Mouse (Mus musculus): ENCODE results near the gene Myo10. TPM values are rescaled to one million over a fixed set of nuclear protein-coding genes. Genes with fewer than 3 reads are reported as not detected.

The Myo10 gene
- polyA plus RNA-seq, 1 experiment from 2014 or later: 24.4 TPM

DNA sequence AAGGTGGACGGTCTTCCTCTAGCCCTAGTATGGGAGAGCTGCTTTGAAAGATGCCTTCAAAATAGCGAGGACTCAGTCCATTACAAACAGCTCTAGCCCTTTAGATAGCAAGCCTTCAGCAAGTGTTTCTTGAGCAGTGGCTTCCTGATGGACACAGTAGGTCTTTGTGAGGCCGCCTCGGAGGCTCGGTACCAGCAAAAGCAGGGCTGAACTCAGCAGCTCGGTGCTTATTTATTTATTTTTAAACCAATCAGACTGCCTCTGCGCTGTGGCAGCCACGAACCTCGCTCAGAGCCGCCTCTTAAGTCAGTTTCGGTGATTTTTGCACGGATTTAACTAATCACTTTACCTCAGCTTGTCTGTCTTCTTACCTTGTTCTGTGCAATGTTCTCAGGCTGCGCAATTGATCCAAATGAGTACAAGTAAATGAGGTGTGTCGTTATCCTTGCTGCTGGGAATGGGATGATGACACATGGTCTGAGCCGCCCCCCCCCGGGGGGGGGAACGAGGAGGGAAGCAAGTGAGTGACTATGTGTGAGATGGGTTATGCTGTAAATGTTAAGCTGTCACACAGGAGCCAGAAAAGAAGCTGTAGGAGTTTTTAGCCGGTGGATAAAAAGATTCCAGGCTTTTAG, 232.1 kb downstream of the Myo10 start:
- Histone ChIP-seq H3K27me3 (ENCODE audit: control insufficient read depth, insufficient read depth, low read length) (no peaks in the 10 kb centered on the region), H3K4me2 (replicated peaks) (no peak overlapping the region), H3K36me3 (replicated peaks; ENCODE audit: control insufficient read depth, insufficient read depth) (no peaks in the 10 kb centered on the region), H3K4me1 (replicated peaks; ENCODE audit: control insufficient read depth, insufficient read depth, low read length) (no peaks in the 10 kb centered on the region), H3K9me3 (ENCODE audit: control insufficient read depth, low read length) (no peaks in the 10 kb centered on the region), H3K4me3 (replicated peaks; ENCODE audit: low read length) (no peak overlapping the region), H3K27ac (no peak overlapping the region), H3K9ac (no peak overlapping the region)
- DNase-seq (ENCODE audit: low spot score) (no peak), ATAC-seq (ENCODE audit: low FRiP score) (0 out of 2 replicates have a peak, but pooled peaks have one; percentile 21)
- 75% methylated on average over 18 of the region's 18 CpGs for WGBS

DNA sequence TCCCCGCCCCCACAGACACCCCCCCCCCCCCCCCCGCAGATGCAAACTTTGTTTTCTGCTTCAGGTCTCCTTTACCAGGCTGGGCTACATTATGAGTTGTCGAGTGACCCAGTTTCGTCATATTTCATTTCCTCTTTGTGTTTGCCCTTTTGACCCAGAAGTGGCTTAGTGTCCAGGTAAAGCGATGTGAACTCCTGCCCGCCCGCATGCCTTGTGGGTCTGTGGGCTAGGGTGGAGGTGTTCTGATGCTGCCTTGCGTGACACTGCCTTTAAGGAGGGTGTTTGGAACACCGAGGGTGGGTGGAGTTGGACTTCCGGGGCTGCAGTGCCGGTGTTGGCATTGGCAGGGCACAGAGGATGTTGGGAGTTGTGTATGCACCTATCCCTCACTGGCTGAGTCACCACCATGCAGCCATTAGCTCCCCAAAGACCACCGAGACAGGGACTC, 236.3 kb downstream of the Myo10 start:
- no peaks in the 10 kb centered on the region for H3K27me3 ChIP-seq (ENCODE audit: control insufficient read depth, insufficient read depth, low read length)
- H3K27ac ChIP-seq: no peak overlapping the region
- H3K9me3 ChIP-seq (ENCODE audit: control insufficient read depth, low read length): no peaks in the 10 kb centered on the region
- DNase-seq (ENCODE audit: low spot score) (no peak), ATAC-seq (ENCODE audit: low FRiP score) (no peak)
- no peaks in the 10 kb centered on the region for H3K4me1 ChIP-seq (replicated peaks; ENCODE audit: control insufficient read depth, insufficient read depth, low read length)
- no peak overlapping the region for H3K4me2 ChIP-seq (replicated peaks)
- no peaks in the 10 kb centered on the region for H3K36me3 ChIP-seq (replicated peaks; ENCODE audit: control insufficient read depth, insufficient read depth)
- H3K4me3 ChIP-seq (replicated peaks; ENCODE audit: low read length): no peak overlapping the region
- 67% methylated on average over 12 of the region's 12 CpGs for WGBS
- H3K9ac ChIP-seq: no peak overlapping the region

DNA sequence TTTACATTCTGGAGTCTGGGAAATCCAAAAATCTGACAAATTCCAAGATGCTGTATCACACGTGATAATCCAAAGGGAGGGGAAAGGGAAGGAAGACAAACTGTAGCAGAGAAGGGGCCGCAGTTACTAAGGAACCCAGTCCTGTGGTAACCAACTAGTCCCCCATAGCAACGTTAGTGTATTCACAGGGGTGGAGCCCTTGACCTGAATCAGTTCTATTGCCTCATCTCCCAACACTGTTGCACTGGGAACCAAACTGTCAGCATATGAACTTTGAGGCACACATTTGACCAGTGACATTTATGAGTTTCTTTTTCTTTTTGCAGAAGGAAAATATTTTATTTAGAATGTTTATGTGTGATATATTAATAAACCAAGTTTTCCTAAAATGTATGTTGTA, 237.1 kb downstream of the Myo10 start:
- Histone ChIP-seq H3K27ac (no peak overlapping the region), H3K4me1 (replicated peaks; ENCODE audit: control insufficient read depth, insufficient read depth, low read length) (no peaks in the 10 kb centered on the region), H3K4me2 (replicated peaks) (no peak overlapping the region), H3K9ac (no peak overlapping the region), H3K4me3 (replicated peaks; ENCODE audit: low read length) (no peak overlapping the region), H3K27me3 (ENCODE audit: control insufficient read depth, insufficient read depth, low read length) (no peaks in the 10 kb centered on the region), H3K36me3 (replicated peaks; ENCODE audit: control insufficient read depth, insufficient read depth) (no peaks in the 10 kb centered on the region), H3K9me3 (ENCODE audit: control insufficient read depth, low read length) (no peaks in the 10 kb centered on the region)
- DNase-seq (ENCODE audit: low spot score) (no peak), ATAC-seq (ENCODE audit: low FRiP score) (no peak)
- 57% methylated on average over 3 of the region's 3 CpGs for WGBS

DNA sequence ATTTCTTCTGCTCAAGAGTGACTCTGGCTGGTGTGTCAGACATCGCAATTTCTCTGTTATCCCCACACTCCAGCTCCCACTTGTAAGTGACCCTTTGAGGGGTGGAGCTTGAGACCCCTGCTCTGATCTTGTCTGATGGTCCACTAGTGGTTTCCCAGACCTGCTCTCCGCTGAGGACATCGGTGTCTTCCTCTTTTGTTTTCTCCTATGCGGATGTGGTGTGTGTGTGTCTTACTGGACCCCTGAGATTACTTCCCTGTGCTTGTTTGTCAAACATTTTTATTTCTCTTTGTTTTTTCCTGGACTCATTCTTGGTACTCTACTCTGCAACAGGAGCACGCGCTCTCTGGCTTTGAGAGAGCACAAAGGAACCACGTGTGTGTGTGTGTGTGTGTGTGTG, 239.6 kb downstream of the Myo10 start:
- DNase-seq (ENCODE audit: low spot score): no peak
- Histone ChIP-seq H3K4me1 (replicated peaks; ENCODE audit: control insufficient read depth, insufficient read depth, low read length) (no peaks in the 10 kb centered on the region), H3K9me3 (ENCODE audit: control insufficient read depth, low read length) (no peaks in the 10 kb centered on the region), H3K4me3 (replicated peaks; ENCODE audit: low read length) (no peak overlapping the region), H3K9ac (no peak overlapping the region), H3K27ac (no peak overlapping the region), H3K36me3 (replicated peaks; ENCODE audit: control insufficient read depth, insufficient read depth) (no peaks in the 10 kb centered on the region), H3K4me2 (replicated peaks) (no peak overlapping the region), H3K27me3 (ENCODE audit: control insufficient read depth, insufficient read depth, low read length) (no peaks in the 10 kb centered on the region)
- 82% methylated on average over 7 of the region's 7 CpGs for WGBS
- ATAC-seq (ENCODE audit: low FRiP score): no peak

Other genes with a start within 250 kb of the Myo10 start
- 262 and 283 TPM in 2 replicates for gene Basp1, start 208.8 kb upstream of the Myo10 start, polyA plus RNA-seq (2014; fragmentation: Nextera tagmentation; extraction: Ambion mirVana)
- gene Retreg1, start 220.7 kb downstream of the Myo10 start, polyA plus RNA-seq (2014; fragmentation: Nextera tagmentation; extraction: Ambion mirVana): 15.3 and 19.7 TPM in 2 replicates